Mouse (Mus musculus): ENCODE measurements around the gene Ccdc63. TPM values are rescaled to one million over a fixed set of nuclear protein-coding genes. Genes with fewer than 3 reads are reported as not detected.
A peak's percentile ranks its signal among the peaks of the same experiment; 100 is the strongest.

The Ccdc63 gene
- total RNA-seq, 2 experiments from 2014 or later, result 0.24 to 1.2 TPM

DNA sequence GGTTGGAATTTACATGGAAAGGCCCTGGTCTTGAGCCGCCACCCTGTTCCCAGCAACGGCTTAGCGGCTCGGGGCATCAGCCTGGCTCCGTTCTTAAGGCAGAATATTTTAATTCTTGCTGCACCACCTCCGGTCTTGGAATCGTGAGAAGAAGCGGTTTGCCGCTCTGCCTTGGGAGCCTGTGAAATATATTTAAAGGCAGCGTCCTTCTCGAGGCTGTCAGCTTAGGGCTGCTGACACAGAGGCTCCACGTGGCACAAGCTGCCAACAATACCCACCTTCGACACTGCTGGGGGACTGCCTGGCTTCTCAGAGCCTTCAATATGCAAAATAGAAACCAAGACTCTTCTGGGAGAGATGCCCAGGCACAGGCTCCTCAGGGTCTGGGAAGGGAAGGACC lies 72.1 kb downstream of the Ccdc63 start:
- no peak for DNase-seq (ENCODE audit: extremely low spot score in 1 of 2, low spot score in 2 of 2)
- intact Hi-C loops (cut with DNase I), result no loop called here

DNA sequence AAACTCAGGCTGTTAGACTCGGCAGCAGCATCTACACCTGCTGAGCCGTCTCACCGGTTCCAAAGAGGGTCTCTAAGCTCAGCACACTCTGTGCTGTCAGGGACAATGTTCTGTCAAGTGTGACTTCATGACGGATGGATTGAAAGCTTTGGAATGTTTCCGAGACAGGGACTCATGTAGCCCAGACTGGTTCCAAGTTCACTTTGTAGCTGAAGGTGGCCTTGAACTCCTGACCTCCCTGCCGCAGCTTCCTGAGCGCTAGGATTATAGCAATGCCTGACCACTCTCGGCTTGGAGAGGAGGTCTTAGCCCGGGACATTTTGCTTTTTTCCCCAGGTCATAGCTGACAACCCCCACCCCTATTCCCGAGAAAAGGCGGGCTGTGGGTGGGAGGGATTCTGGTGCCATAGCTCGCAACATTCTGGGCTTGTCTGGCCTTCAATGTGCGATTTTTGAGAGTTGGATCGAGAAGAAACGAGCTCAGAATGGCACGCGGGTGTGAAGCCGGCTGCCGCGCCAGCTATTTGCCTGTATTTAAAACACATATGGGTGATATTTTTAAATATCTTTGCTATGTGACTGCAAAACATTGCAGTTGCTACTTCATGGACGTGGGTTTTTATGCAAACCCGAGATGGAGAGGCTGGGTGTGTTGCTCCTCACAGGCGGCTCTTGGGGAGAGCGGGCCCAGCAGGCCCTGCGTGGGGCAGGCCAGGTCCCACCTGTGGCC lies 77.3 kb downstream of the Ccdc63 start:
- intact Hi-C loops (cut with DNase I), result no loop called here

DNA sequence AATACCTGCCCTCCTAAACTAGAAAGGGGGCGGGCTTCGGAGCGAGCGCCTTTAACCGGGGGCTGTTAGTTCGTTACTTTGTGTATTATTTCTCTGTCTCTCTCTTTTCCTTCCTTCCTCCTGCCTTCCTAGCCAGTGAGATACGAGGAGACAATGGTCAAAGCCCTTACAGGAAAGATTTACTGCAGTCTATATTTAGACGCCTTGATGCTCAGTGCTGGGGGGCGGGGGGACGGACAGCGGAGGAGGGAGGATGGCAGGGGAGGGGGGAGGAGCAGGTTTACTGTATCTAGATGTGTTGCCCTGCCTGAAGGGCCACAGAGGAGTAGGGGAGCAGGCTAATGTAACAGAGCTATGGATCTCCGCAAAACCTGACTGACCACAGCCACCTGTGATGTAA lies 78.1 kb downstream of the Ccdc63 start:
- intact Hi-C loops (cut with DNase I), result no loop called here
- peak in 1 of 2 experiments; percentile 32 for DNase-seq (ENCODE audit: extremely low spot score in 1 of 2, low spot score in 2 of 2)

More for the DNA sequence above, 77.3 kb downstream of the Ccdc63 start:
- DNase-seq (ENCODE audit: extremely low spot score in 1 of 2, low spot score in 2 of 2), result peak; percentile 46 to 72

- intact Hi-C loops (cut with DNase I), result no loop called here
- peak in 1 of 2 experiments; percentile 36 for DNase-seq (ENCODE audit: extremely low spot score in 1 of 2, low spot score in 2 of 2)
These were observed 79.8 kb downstream of the Ccdc63 start for GRCm38 (mm10) chr5:122060767-122061333.

- peak in 1 of 2 experiments; percentile 72 for DNase-seq (ENCODE audit: extremely low spot score in 1 of 2, low spot score in 2 of 2)
- intact Hi-C loops (cut with DNase I), result loop anchor here (5.0 kb wide), 2 partner anchors 167 to 187 kb away; no protein-coding TSS in a partner anchor
These were observed 81.3 kb downstream of the Ccdc63 start for GRCm38 (mm10) chr5:122059060-122060017.

Other genes starting within 250 kb of the Ccdc63 start
- 100 to 1,000 TPM; 180 to 194 TPM for gene Cux2, start 90.7 kb downstream of the Ccdc63 start, total RNA-seq (2021)
- 1 to 10 TPM in 1 of 2 experiments, under 1 TPM in 1; 0.97 to 1.4 TPM for gene Myl2, start 39.9 kb downstream of the Ccdc63 start, total RNA-seq (2021)
- gene Ppp1cc, start 17.5 kb upstream of the Ccdc63 start, total RNA-seq (2021), result 100 to 1,000 TPM; 170 to 190 TPM
- gene Hvcn1, start 66.0 kb upstream of the Ccdc63 start, total RNA-seq (2021), result 1 to 10 TPM; 2.1 to 2.6 TPM
- gene Tctn1, start 123.6 kb upstream of the Ccdc63 start, total RNA-seq (2021), result 10 to 100 TPM; 13.1 to 15.6 TPM
- 10 to 100 TPM; 22.8 to 24.1 TPM for gene Pptc7, start 143.5 kb upstream of the Ccdc63 start, total RNA-seq (2021)
- 1 to 10 TPM; 4.2 to 4.3 TPM for gene Rad9b, start 213.4 kb upstream of the Ccdc63 start, total RNA-seq (2021)
- 100 to 1,000 TPM; 224 to 239 TPM for gene Vps29, start 213.5 kb upstream of the Ccdc63 start, total RNA-seq (2021)
- gene Gpn3, start 231.1 kb upstream of the Ccdc63 start, total RNA-seq (2021), result 10 to 100 TPM; 19.7 to 22.4 TPM
- gene Fam216a, start 231.5 kb upstream of the Ccdc63 start, total RNA-seq (2021), result 10 to 100 TPM; 70.1 to 77.5 TPM